Mouse (Mus musculus): Measurements from ENCODE around the gene Olfr1013. TPM values are rescaled to one million over a fixed set of nuclear protein-coding genes. Genes with fewer than 3 reads are reported as not detected.

Gene Olfr1013
- not detected in 2 replicates for polyA plus RNA-seq (2016; fragmentation: Nextera tagmentation; extraction: Ambion mirVana)

DNA sequence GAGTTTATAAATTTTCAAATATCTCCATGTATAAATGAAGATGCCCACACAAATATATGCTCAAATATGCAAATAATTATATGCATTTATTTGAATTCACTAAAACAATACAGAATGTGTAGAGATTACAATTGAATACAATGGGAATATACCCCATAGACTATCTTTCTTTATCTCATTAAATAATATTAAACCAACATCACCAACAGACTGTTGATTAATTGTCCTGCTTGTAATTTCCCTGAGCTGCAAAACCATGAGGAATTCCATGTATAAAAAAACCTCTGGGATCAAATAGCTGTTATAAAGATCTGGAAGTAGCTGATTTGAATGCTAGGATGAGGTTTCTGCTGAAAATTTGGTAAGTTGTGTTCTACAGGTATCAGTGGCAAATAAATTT, at the start of gene Olfr1013:
Olfr1013 (plus strand) TSS at position 301 of the 400 bp plus-strand sequence.
- Histone ChIP-seq H3K36me3 (no peaks in the 10 kb centered on the region), H3K27ac (no peak within 1 kb of the TSS), H3K4me3 (no peak within 1 kb of the TSS), H3K27me3 (ENCODE audit: insufficient read depth, poor library complexity, severe bottlenecking) (no peaks in the 10 kb centered on the region), H3K4me1 (no peaks in the 10 kb centered on the region), H3K9me3 (no peaks in the 10 kb centered on the region)
- DNase-seq (ENCODE audit: low spot score): no peak

DNA sequence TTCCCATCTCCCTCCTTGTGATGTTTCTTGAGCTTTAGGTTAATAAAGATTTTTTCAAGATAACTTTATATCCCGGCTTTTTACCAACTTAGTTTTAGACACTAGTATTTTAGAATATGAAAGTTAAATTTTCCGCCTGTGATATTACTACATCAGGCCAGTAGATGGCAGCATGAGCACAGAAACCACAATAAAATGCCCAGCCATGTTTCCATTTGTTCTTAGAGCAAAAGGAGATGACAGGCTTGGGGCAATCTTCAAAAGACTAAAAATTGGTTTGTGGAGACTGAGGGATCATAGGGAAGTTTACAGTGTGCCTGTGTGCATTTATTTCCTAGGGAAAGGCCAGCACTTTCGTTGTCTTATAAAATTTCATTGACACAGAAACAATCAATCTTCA, 41.1 kb upstream of the Olfr1013 start:
- Histone ChIP-seq H3K36me3 (no peaks in the 10 kb centered on the region), H3K9me3 (no peaks in the 10 kb centered on the region), H3K27ac (no peak overlapping the region), H3K4me3 (no peak overlapping the region), H3K27me3 (ENCODE audit: insufficient read depth, poor library complexity, severe bottlenecking) (no peaks in the 10 kb centered on the region), H3K4me1 (no peaks in the 10 kb centered on the region)
- DNase-seq (ENCODE audit: low spot score): no peak
- 17% methylated on average over 3 of the region's 3 CpGs for WGBS

DNA sequence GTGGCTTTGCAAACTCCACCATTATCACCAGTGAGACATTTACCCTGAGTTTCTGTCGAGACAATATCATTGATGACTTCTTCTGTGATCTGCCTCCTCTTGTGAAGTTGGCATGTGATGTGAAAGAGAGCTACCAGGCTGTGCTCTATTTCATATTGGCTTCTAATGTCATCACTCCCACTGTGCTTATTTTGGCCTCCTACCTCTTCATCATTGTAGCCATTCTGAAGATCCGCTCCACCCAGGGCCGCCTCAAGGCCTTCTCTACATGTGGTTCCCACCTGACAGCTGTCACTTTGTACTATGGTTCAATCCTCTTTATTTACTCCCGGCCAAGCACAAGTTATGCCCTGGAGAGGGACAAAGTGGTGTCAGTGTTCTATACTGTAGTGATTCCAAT, 13.1 kb upstream of the Olfr1013 start:
- no peak overlapping the region for H3K4me3 ChIP-seq
- H3K9me3 ChIP-seq: no peaks in the 10 kb centered on the region
- no peaks in the 10 kb centered on the region for H3K4me1 ChIP-seq
- no peaks in the 10 kb centered on the region for H3K27me3 ChIP-seq (ENCODE audit: insufficient read depth, poor library complexity, severe bottlenecking)
- H3K36me3 ChIP-seq: no peaks in the 10 kb centered on the region
- 77% methylated on average over 4 of the region's 4 CpGs for WGBS
- no peak for DNase-seq (ENCODE audit: low spot score)
- no peak overlapping the region for H3K27ac ChIP-seq

DNA sequence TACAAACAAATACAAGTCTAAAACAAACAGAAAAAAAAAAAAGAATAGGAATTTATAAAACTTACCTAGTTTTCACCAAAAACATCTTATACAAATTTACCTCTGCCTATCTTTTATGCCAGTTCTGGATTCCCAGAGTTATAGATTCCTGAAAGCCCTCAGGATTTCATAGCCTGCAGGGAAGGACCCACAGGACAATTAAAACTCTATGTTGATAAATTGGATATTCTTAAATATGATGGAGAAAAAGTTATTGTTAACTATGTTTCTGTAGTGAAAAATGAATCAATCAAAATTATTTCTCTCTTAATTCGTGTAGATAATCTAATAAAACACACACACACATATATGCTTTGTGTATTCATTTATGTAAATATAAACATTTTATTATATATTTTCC, 4.2 kb upstream of the Olfr1013 start, which contains the start of gene Olfr1012:
Olfr1012 (minus strand) TSS at position 101 of the 400 bp plus-strand sequence.
- no peak within 1 kb of the TSS for H3K27ac ChIP-seq
- H3K36me3 ChIP-seq: no peaks in the 10 kb centered on the region
- 67% methylated on average over 1 of the region's 1 CpGs for WGBS
- no peaks in the 10 kb centered on the region for H3K9me3 ChIP-seq
- H3K27me3 ChIP-seq (ENCODE audit: insufficient read depth, poor library complexity, severe bottlenecking): no peaks in the 10 kb centered on the region
- H3K4me3 ChIP-seq: no peak within 1 kb of the TSS
- no peak for DNase-seq (ENCODE audit: low spot score)
- no peaks in the 10 kb centered on the region for H3K4me1 ChIP-seq

DNA sequence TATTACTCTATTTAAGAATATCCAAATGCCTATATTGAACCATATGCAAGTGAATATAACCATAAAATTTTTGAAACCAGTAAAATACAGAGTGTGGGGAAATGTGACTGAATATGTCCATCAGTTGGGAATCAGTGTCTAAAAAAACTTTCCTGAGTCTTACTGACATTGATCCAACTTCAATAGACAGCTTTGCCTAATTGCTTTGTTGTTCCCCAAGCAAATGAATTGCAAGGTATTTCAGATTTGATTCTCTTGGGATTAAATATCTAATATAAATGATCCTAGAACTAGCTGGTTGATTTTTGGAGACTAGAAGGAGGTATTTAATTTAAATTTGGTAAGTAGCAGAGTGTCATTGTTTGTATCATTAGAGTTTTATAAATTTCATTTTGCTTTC, 5.5 kb downstream of the Olfr1013 start, which contains the start of gene Olfr1014:
Olfr1014 (plus strand) TSS at position 301 of the 400 bp plus-strand sequence.
- no peaks in the 10 kb centered on the region for H3K27me3 ChIP-seq (ENCODE audit: insufficient read depth, poor library complexity, severe bottlenecking)
- no peak within 1 kb of the TSS for H3K4me3 ChIP-seq

DNA sequence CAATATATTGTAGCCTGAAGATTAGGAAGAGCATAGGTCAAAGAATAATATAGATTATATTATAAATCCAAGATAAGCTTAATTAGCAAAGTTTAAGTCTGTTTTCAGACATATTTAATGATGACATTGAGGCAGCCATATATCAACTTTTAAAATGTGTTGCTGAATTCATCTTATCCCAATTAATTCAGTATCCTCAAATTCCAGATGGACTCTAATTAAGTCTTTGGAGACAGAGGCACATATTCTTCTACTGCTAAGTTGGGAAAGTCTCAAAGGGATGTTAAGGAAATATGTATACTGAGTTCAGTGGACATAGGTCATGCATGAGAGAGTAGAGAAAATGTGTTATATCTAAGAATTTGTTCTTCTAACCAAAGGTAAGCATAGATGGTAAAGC, 14.8 kb downstream of the Olfr1013 start, which contains the start of gene Olfr1015:
Olfr1015 (plus strand) TSS at position 301 of the 400 bp plus-strand sequence.
- no peak within 1 kb of the TSS for H3K27ac ChIP-seq
- H3K9me3 ChIP-seq: no peaks in the 10 kb centered on the region
- H3K36me3 ChIP-seq: no peaks in the 10 kb centered on the region
- H3K4me3 ChIP-seq: no peak within 1 kb of the TSS
- H3K4me1 ChIP-seq: no peaks in the 10 kb centered on the region
- H3K27me3 ChIP-seq (ENCODE audit: insufficient read depth, poor library complexity, severe bottlenecking): no peaks in the 10 kb centered on the region
- DNase-seq (ENCODE audit: low spot score): no peak

More for the DNA sequence above, 5.5 kb downstream of the Olfr1013 start, which contains the start of gene Olfr1014:
- Histone ChIP-seq H3K4me1 (no peaks in the 10 kb centered on the region), H3K9me3 (no peaks in the 10 kb centered on the region), H3K27ac (no peak within 1 kb of the TSS), H3K36me3 (no peaks in the 10 kb centered on the region)
- no peak for DNase-seq (ENCODE audit: low spot score)

DNA sequence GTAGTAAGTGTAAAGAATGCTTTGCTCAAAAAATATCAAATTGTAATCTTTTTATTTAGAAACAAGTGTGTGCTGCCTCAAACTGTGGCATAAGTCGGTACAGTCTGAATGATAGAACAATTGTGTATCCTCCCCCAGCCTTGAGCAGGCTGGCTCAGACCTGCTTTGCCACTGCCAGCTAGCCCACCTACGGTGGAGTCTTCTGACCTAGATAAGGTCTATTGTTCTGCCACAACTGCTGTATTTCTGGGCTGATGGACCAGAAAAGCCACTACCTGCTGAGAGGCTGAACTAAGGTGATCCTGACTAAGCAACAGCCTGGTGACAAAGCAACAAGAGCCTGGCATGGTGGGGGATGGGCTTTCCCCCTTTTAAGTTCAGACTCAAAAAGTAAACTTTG, 25.4 kb downstream of the Olfr1013 start:
- Histone ChIP-seq H3K36me3 (no peaks in the 10 kb centered on the region), H3K27me3 (ENCODE audit: insufficient read depth, poor library complexity, severe bottlenecking) (no peaks in the 10 kb centered on the region), H3K27ac (no peak overlapping the region), H3K9me3 (no peaks in the 10 kb centered on the region), H3K4me3 (no peak overlapping the region), H3K4me1 (no peaks in the 10 kb centered on the region)
- 49% methylated on average over 2 of the region's 2 CpGs for WGBS
- DNase-seq (ENCODE audit: low spot score): no peak

DNA sequence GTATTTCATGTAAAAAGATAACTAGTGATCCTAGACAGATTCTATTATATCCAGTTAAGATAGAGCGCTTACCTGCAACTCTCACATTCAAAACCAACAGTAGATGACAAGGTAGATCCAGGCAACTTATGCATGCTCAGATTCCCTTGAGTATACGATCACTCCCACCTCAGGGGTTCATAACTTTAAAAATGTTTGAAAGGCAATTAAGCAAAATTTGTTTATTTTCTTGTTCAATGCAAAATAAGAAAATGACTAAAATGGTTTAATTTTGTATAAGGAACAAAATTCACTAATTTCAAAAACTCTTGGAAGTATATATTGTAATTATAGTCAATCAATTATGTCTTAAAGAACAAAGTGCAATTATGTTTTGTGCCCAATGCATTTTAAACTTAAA, 35.5 kb downstream of the Olfr1013 start, which contains the start of gene Olfr1016:
Olfr1016 (minus strand) TSS at position 101 of the 400 bp plus-strand sequence.
- 84% methylated on average over 2 of the region's 2 CpGs for WGBS

DNA sequence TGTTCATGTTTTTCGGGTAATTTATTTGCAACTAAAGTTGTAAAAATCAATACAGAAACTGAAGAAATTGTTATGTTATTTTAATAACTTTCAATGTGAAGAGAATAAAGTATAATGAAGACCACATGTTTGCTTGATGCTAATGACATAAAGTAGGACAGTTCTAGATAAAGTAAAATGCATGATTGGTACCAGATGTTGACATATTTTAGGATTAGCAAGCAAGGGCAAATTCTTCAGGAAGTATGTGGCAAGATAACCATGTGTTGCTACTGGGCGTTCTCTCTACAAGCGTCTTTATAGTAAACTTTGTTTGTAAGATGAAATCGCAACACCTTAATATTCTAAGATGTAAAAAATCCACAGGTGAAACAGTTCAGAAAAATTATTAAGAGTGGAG, 37.6 kb downstream of the Olfr1013 start:
- 68% methylated on average over 4 of the region's 4 CpGs for WGBS

More for the DNA sequence above, 35.5 kb downstream of the Olfr1013 start, which contains the start of gene Olfr1016:
- Histone ChIP-seq H3K4me1 (no peaks in the 10 kb centered on the region), H3K9me3 (no peaks in the 10 kb centered on the region), H3K36me3 (no peaks in the 10 kb centered on the region), H3K4me3 (no peak within 1 kb of the TSS), H3K27ac (no peak within 1 kb of the TSS), H3K27me3 (ENCODE audit: insufficient read depth, poor library complexity, severe bottlenecking) (no peaks in the 10 kb centered on the region)
- DNase-seq (ENCODE audit: low spot score): no peak

DNA sequence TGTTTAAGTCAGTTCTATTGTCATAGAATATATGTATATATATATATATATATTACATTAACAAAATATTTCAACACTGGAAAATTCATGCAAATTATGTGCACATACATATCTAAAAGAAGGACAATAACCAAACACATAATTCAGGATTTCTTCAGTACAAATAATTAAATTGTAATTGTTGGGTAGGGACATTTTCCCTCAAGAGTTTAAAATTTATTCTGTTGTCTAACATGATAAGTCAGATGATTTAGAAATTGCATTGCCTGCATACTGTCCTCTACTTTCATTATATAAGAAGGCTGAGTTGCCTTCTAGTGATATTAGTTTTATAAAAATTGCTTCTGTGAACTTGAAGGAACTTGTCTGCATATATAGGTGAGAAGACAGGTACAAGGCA, 51.3 kb downstream of the Olfr1013 start, which contains the start of gene Olfr1018:
Olfr1018 (plus strand) TSS at position 301 of the 400 bp plus-strand sequence.
- no peak for DNase-seq (ENCODE audit: low spot score)
- Histone ChIP-seq H3K27ac (no peak within 1 kb of the TSS), H3K36me3 (no peaks in the 10 kb centered on the region)

More for the DNA sequence above, 37.6 kb downstream of the Olfr1013 start:
- H3K4me1 ChIP-seq: no peaks in the 10 kb centered on the region
- no peak overlapping the region for H3K27ac ChIP-seq
- no peaks in the 10 kb centered on the region for H3K9me3 ChIP-seq
- H3K27me3 ChIP-seq (ENCODE audit: insufficient read depth, poor library complexity, severe bottlenecking): no peaks in the 10 kb centered on the region
- H3K4me3 ChIP-seq: no peak overlapping the region
- no peak for DNase-seq (ENCODE audit: low spot score)
- H3K36me3 ChIP-seq: no peaks in the 10 kb centered on the region

More for the DNA sequence above, 51.3 kb downstream of the Olfr1013 start, which contains the start of gene Olfr1018:
- no peaks in the 10 kb centered on the region for H3K27me3 ChIP-seq (ENCODE audit: insufficient read depth, poor library complexity, severe bottlenecking)
- no peaks in the 10 kb centered on the region for H3K4me1 ChIP-seq
- H3K9me3 ChIP-seq: no peaks in the 10 kb centered on the region
- H3K4me3 ChIP-seq: no peak within 1 kb of the TSS

Other genes with a start within 250 kb of the Olfr1013 start
- gene 4833423E24Rik, start 248.1 kb upstream of the Olfr1013 start, polyA plus RNA-seq (2016; fragmentation: Nextera tagmentation; extraction: Ambion mirVana): not detected in 2 replicates
- gene Olfr996, start 187.9 kb upstream of the Olfr1013 start, polyA plus RNA-seq (2016; fragmentation: Nextera tagmentation; extraction: Ambion mirVana): not detected in 2 replicates
- gene Olfr998, start 178.2 kb upstream of the Olfr1013 start, polyA plus RNA-seq (2016; fragmentation: Nextera tagmentation; extraction: Ambion mirVana): not detected in 2 replicates
- gene Olfr1000, start 155.2 kb upstream of the Olfr1013 start, polyA plus RNA-seq (2016; fragmentation: Nextera tagmentation; extraction: Ambion mirVana): not detected in 2 replicates
- not detected in 2 replicates for gene Olfr1002, start 116.4 kb upstream of the Olfr1013 start, polyA plus RNA-seq (2016; fragmentation: Nextera tagmentation; extraction: Ambion mirVana)
- gene Olfr154, start 102.6 kb upstream of the Olfr1013 start, polyA plus RNA-seq (2016; fragmentation: Nextera tagmentation; extraction: Ambion mirVana): not detected in 2 replicates
- not detected in 2 replicates for gene Olfr1006, start 88.3 kb upstream of the Olfr1013 start, polyA plus RNA-seq (2016; fragmentation: Nextera tagmentation; extraction: Ambion mirVana)
- gene Olfr1008, start 77.7 kb upstream of the Olfr1013 start, polyA plus RNA-seq (2016; fragmentation: Nextera tagmentation; extraction: Ambion mirVana): not detected in 2 replicates
- gene Olfr1009, start 51.7 kb upstream of the Olfr1013 start, polyA plus RNA-seq (2016; fragmentation: Nextera tagmentation; extraction: Ambion mirVana): not detected in 2 replicates
- not detected in 2 replicates for gene Olfr1012, start 4.3 kb upstream of the Olfr1013 start, polyA plus RNA-seq (2016; fragmentation: Nextera tagmentation; extraction: Ambion mirVana)
- gene Olfr1014, start 5.6 kb downstream of the Olfr1013 start, polyA plus RNA-seq (2016; fragmentation: Nextera tagmentation; extraction: Ambion mirVana): not detected in 2 replicates
- not detected in 2 replicates for gene Olfr1015, start 14.9 kb downstream of the Olfr1013 start, polyA plus RNA-seq (2016; fragmentation: Nextera tagmentation; extraction: Ambion mirVana)
- not detected in 2 replicates for gene Olfr1016, start 35.4 kb downstream of the Olfr1013 start, polyA plus RNA-seq (2016; fragmentation: Nextera tagmentation; extraction: Ambion mirVana)
- not detected in 2 replicates for gene Olfr1018, start 51.4 kb downstream of the Olfr1013 start, polyA plus RNA-seq (2016; fragmentation: Nextera tagmentation; extraction: Ambion mirVana)
- gene Olfr1019, start 78.4 kb downstream of the Olfr1013 start, polyA plus RNA-seq (2016; fragmentation: Nextera tagmentation; extraction: Ambion mirVana): not detected in 2 replicates
- not detected in 2 replicates for gene Olfr1020, start 79.9 kb downstream of the Olfr1013 start, polyA plus RNA-seq (2016; fragmentation: Nextera tagmentation; extraction: Ambion mirVana)
- not detected in 2 replicates for gene Olfr1022, start 101.5 kb downstream of the Olfr1013 start, polyA plus RNA-seq (2016; fragmentation: Nextera tagmentation; extraction: Ambion mirVana)
- gene Olfr1023, start 118.5 kb downstream of the Olfr1013 start, polyA plus RNA-seq (2016; fragmentation: Nextera tagmentation; extraction: Ambion mirVana): not detected in 2 replicates
- gene Olfr1024, start 138.0 kb downstream of the Olfr1013 start, polyA plus RNA-seq (2016; fragmentation: Nextera tagmentation; extraction: Ambion mirVana): not detected in 2 replicates
- not detected in 2 replicates for gene Olfr1025-ps1, start 148.1 kb downstream of the Olfr1013 start, polyA plus RNA-seq (2016; fragmentation: Nextera tagmentation; extraction: Ambion mirVana)
- gene Olfr1026, start 154.5 kb downstream of the Olfr1013 start, polyA plus RNA-seq (2016; fragmentation: Nextera tagmentation; extraction: Ambion mirVana): not detected in 2 replicates
- gene Olfr1028, start 183.3 kb downstream of the Olfr1013 start, polyA plus RNA-seq (2016; fragmentation: Nextera tagmentation; extraction: Ambion mirVana): not detected in 2 replicates
- not detected in 2 replicates for gene Olfr1029, start 206.8 kb downstream of the Olfr1013 start, polyA plus RNA-seq (2016; fragmentation: Nextera tagmentation; extraction: Ambion mirVana)
- not detected in 2 replicates for gene Olfr1030, start 212.2 kb downstream of the Olfr1013 start, polyA plus RNA-seq (2016; fragmentation: Nextera tagmentation; extraction: Ambion mirVana)
- not detected in 2 replicates for gene Olfr1031, start 223.2 kb downstream of the Olfr1013 start, polyA plus RNA-seq (2016; fragmentation: Nextera tagmentation; extraction: Ambion mirVana)
- gene Olfr1032, start 238.4 kb downstream of the Olfr1013 start, polyA plus RNA-seq (2016; fragmentation: Nextera tagmentation; extraction: Ambion mirVana): not detected in 2 replicates

Data from heart, embryonic 10.5 days (tissue).